Mouse (Mus musculus) left cerebral cortex, postnatal 4 days (tissue): ENCODE measurements around the gene Gm21973. TPM values are rescaled to one million over a fixed set of nuclear protein-coding genes. Genes with fewer than 3 reads are reported as not detected.

ENCODE experiments used
- DNase-seq: peaks from one replicate; pipeline ENCODE4 v3.0.0-alpha.2; 2022
- intact Hi-C: fragments of 180-260 bp; cut with DNase I; formaldehyde crosslinking; loops from one replicate; pipeline ENCODE4 v1.15.1; 2025
- total RNA-seq, 2 experiments: library from RNA; stranded (reverse); gene quantifications; 2 replicates each; pipeline ENCODE4 v1.2.3; 2021

Gm21973 gene
- not detected for total RNA-seq

GRCm38 (mm10) chr15:10325080-10325479, at the start of gene Gm21973:
Gene Gm21973 (plus strand): TSS chr15:10325380.
- no peak for DNase-seq
- intact Hi-C loops: no loop called here

GRCm38 (mm10) chr15:10276386-10276785, 48.8 kb upstream of the Gm21973 start:
- DNase-seq: no peak
- intact Hi-C loops: no loop called here

GRCm38 (mm10) chr15:10277461-10277860, 47.7 kb upstream of the Gm21973 start:
- no peak for DNase-seq
- intact Hi-C loops: no loop called here

GRCm38 (mm10) chr15:10281546-10281945, 43.6 kb upstream of the Gm21973 start:
- intact Hi-C loops: no loop called here

GRCm38 (mm10) chr15:10283661-10284060, 41.5 kb upstream of the Gm21973 start:
- DNase-seq: no peak
- intact Hi-C loops: no loop called here

More at GRCm38 (mm10) chr15:10281546-10281945, 43.6 kb upstream of the Gm21973 start:
- DNase-seq: no peak

- DNase-seq: no peak
- intact Hi-C loops: no loop called here
These were observed 28.6 kb upstream of the Gm21973 start for GRCm38 (mm10) chr15:10296570-10296969.

GRCm38 (mm10) chr15:10298058-10298457, 27.1 kb upstream of the Gm21973 start:
- intact Hi-C loops: no loop called here
- no peak for DNase-seq

GRCm38 (mm10) chr15:10299467-10299866, 25.7 kb upstream of the Gm21973 start:
- intact Hi-C loops: no loop called here
- DNase-seq: no peak

- no peak for DNase-seq
- intact Hi-C loops: no loop called here
These were observed 18.7 kb upstream of the Gm21973 start for GRCm38 (mm10) chr15:10306461-10306860.

GRCm38 (mm10) chr15:10311826-10312225, 13.4 kb upstream of the Gm21973 start:
- intact Hi-C loops: loop anchor here (5.0 kb wide), 1 partner anchor 855 kb away; no protein-coding TSS in a partner anchor
- DNase-seq: no peak

- intact Hi-C loops: loop anchor here (5.0 kb wide), 1 partner anchor 856 kb away; no protein-coding TSS in a partner anchor
- DNase-seq: peak; percentile 54
These were observed 11.4 kb upstream of the Gm21973 start for GRCm38 (mm10) chr15:10313522-10314455.

GRCm38 (mm10) chr15:10330626-10331025, 5.4 kb downstream of the Gm21973 start:
- DNase-seq: no peak
- intact Hi-C loops: no loop called here

- no peak for DNase-seq
- intact Hi-C loops: no loop called here
These were observed 7.4 kb downstream of the Gm21973 start for GRCm38 (mm10) chr15:10332566-10332965.

GRCm38 (mm10) chr15:10338606-10339005, 13.4 kb downstream of the Gm21973 start:
- intact Hi-C loops: no loop called here
- DNase-seq: no peak

- no peak for DNase-seq
- intact Hi-C loops: no loop called here
These were observed 21.9 kb downstream of the Gm21973 start for GRCm38 (mm10) chr15:10347044-10347443.

GRCm38 (mm10) chr15:10358039-10358948, 33.1 kb downstream of the Gm21973 start, which contains the start of gene Agxt2:
Gene Agxt2 (plus strand): TSS chr15:10358532.
- intact Hi-C loops: no loop called here
- no peak for DNase-seq

- intact Hi-C loops: no loop called here
- no peak for DNase-seq
These were observed 41.2 kb downstream of the Gm21973 start for GRCm38 (mm10) chr15:10366331-10366730.

- intact Hi-C loops: no loop called here
These were observed 50.2 kb downstream of the Gm21973 start for GRCm38 (mm10) chr15:10375404-10375803.

GRCm38 (mm10) chr15:10378338-10378959, 53.3 kb downstream of the Gm21973 start:
- intact Hi-C loops: no loop called here
- DNase-seq: no peak

More at GRCm38 (mm10) chr15:10375404-10375803, 50.2 kb downstream of the Gm21973 start:
- DNase-seq: no peak

- DNase-seq: no peak
- intact Hi-C loops: no loop called here
These were observed 54.7 kb downstream of the Gm21973 start for GRCm38 (mm10) chr15:10379757-10380458.
